Comparison of ENCODE assay signal across 7 mouse cellular contexts in the genomic region with DNA sequence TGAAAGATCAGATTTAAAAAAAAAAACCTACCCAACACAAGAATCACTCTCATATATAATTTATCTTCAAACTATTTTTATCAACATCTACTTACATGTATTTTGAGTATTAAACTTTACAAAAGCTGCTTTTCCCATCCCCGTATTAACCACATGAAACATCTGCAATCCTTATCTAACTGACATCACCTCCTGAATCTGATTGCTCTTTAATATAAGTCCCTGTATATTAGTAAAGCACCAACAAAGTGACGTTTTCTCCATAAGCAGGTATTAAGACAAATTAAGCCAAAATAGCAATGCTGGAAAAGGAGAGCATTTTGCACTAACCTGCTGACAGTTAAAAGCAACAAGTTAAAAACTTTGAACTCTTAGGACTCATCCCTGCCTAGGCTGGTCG. TPM values are rescaled to one million over a fixed set of nuclear protein-coding genes. Genes with fewer than 3 reads are reported as not detected.
DNase-seq lines count a peak whose midpoint lies in the region; ATAC-seq and TF ChIP-seq lines count a peak whose summit lies in the region.

No protein-coding gene starts in this region.

- peak overlapping the region; percentile 87 for H3K4me2 ChIP-seq in embryonic facial prominence, embryonic 13.5 days
- H3K4me2 ChIP-seq in intestine, postnatal 0 days (replicated peaks; ENCODE audit: low read depth), result peak overlapping the region; percentile 81
- peak overlapping the region; percentile 95 for H3K4me2 ChIP-seq in neural tube, embryonic 15.5 days

- H3K27me3 ChIP-seq in embryonic facial prominence, embryonic 13.5 days, result no peaks in the 10 kb centered on the region
- H3K27me3 ChIP-seq in intestine, postnatal 0 days (replicated peaks; ENCODE audit: control insufficient read depth, insufficient read depth, low read length), result no peaks in the 10 kb centered on the region
- H3K27me3 ChIP-seq in neural tube, embryonic 15.5 days (replicated peaks), result no peaks in the 10 kb centered on the region

- no peaks in the 10 kb centered on the region for H3K9me3 ChIP-seq in embryonic facial prominence, embryonic 13.5 days
- H3K9me3 ChIP-seq in intestine, postnatal 0 days (ENCODE audit: control insufficient read depth), result no peaks in the 10 kb centered on the region
- no peaks in the 10 kb centered on the region for H3K9me3 ChIP-seq in neural tube, embryonic 15.5 days (replicated peaks)

- no peak for TF ChIP-seq POLR2A in lung, adult 2 months (IDR thresholded peaks at IDR 0.05; ENCODE audit: borderline replicate concordance, extremely low read depth, low read depth, low read length)

- peak overlapping the region; percentile 66 for H3K4me3 ChIP-seq in lung, adult 2 months (replicated peaks; ENCODE audit: extremely low read depth, low read depth, low read length)
- H3K4me3 ChIP-seq in embryonic facial prominence, embryonic 13.5 days, result peak overlapping the region; percentile 99
- H3K4me3 ChIP-seq in intestine, postnatal 0 days (ENCODE audit: low read depth, low read length), result peak overlapping the region; percentile 99
- peak overlapping the region; percentile 98 for H3K4me3 ChIP-seq in neural tube, embryonic 15.5 days (replicated peaks)

- no peak for ATAC-seq in embryonic facial prominence, embryonic 13.5 days (ENCODE audit: insufficient number of reproducible peaks, insufficient read depth, low FRiP score, low TSS enrichment, low read depth)
- no peak for ATAC-seq in intestine, postnatal 0 days
- ATAC-seq in neural tube, embryonic 15.5 days (ENCODE audit: low FRiP score), result no peak

- H3K9ac ChIP-seq in embryonic facial prominence, embryonic 13.5 days, result peak overlapping the region; percentile 98
- peak overlapping the region; percentile 97 for H3K9ac ChIP-seq in intestine, postnatal 0 days (ENCODE audit: low read depth, low read length)
- H3K9ac ChIP-seq in neural tube, embryonic 15.5 days (replicated peaks), result peak overlapping the region; percentile 98

- no peak for TF ChIP-seq CTCF in lung, adult 2 months (IDR thresholded peaks at IDR 0.05; ENCODE audit: insufficient read depth, low read length)
- TF ChIP-seq CTCF in intestine, postnatal 0 days (IDR thresholded peaks at IDR 0.05; ENCODE audit: low read depth), result no peak

- no peaks in the 10 kb centered on the region for H3K36me3 ChIP-seq in embryonic facial prominence, embryonic 13.5 days
- H3K36me3 ChIP-seq in intestine, postnatal 0 days (ENCODE audit: control insufficient read depth, insufficient read depth), result no peaks in the 10 kb centered on the region
- no peaks in the 10 kb centered on the region for H3K36me3 ChIP-seq in neural tube, embryonic 15.5 days

- no peak for DNase-seq in lung, adult 2 months
- no peak for DNase-seq in lung, postnatal 36 days
- DNase-seq in layer of hippocampus, postnatal 14 days (ENCODE audit: low spot score in 2 of 2), result no peak
- no peak for DNase-seq in spleen, postnatal 4 days (ENCODE audit: low spot score in 2 of 2)

- H3K4me1 ChIP-seq in lung, adult 2 months (ENCODE audit: control insufficient read depth, insufficient read depth, low read length), result peaks cover 7% of the 10 kb centered on the region
- 0 out of 2 replicates have a peak, but pooled peaks cover 7% of the 10 kb centered on the region for H3K4me1 ChIP-seq in embryonic facial prominence, embryonic 13.5 days
- H3K4me1 ChIP-seq in intestine, postnatal 0 days (replicated peaks; ENCODE audit: control insufficient read depth, insufficient read depth, low read length), result peaks cover 3% of the 10 kb centered on the region; the same call in 1 of the 2 replicates
- H3K4me1 ChIP-seq in neural tube, embryonic 15.5 days, result peaks cover 23% of the 10 kb centered on the region

- WGBS in lung, adult 2 months, result 3% methylated on average over 3 of the region's 3 CpGs
- WGBS in embryonic facial prominence, embryonic 13.5 days, result 8% methylated on average over 3 of the region's 3 CpGs
- 2% methylated on average over 3 of the region's 3 CpGs for WGBS in intestine, postnatal 0 days
- WGBS in neural tube, embryonic 15.5 days, result 4% methylated on average over 3 of the region's 3 CpGs

- peak overlapping the region; percentile 98 for H3K27ac ChIP-seq in embryonic facial prominence, embryonic 13.5 days
- peak overlapping the region; percentile 99 for H3K27ac ChIP-seq in intestine, postnatal 0 days (ENCODE audit: low read depth, low read length)
- H3K27ac ChIP-seq in neural tube, embryonic 15.5 days (replicated peaks), result peak overlapping the region; percentile 96

RNA-seq across cellular contexts. Expression of gene Cdk13, which starts 2.0 kb away (rescaled TPM):
- polyA plus RNA-seq in lung, adult 2 months (2012; rRNA removed), result 37.2 and 47.3 TPM in 2 replicates
- polyA plus RNA-seq in embryonic facial prominence, embryonic 13.5 days (2015; fragmentation: Nextera tagmentation; extraction: Ambion mirVana), result 18.6 and 19.6 TPM in 2 replicates
- 10.7 and 14.0 TPM in 2 replicates for polyA plus RNA-seq in intestine, postnatal 0 days (2015; fragmentation: Nextera tagmentation; extraction: Ambion mirVana)
- polyA plus RNA-seq in neural tube, embryonic 15.5 days (2015; fragmentation: Nextera tagmentation; extraction: Ambion mirVana), result 16.4 and 16.5 TPM in 2 replicates
- 10 to 100 TPM; 52.9 to 58.0 TPM for total RNA-seq in layer of hippocampus, postnatal 14 days (2021)
